Mouse (Mus musculus): ENCODE data around the gene Foxf2.

GRCm38 (mm10) chr13:31631291-31631690 lies 5.7 kb downstream of the Foxf2 start:
- TF ChIP-seq CTCF (IDR thresholded peaks at IDR 0.05; ENCODE audit: insufficient read depth, low read length), result no peak
- TF ChIP-seq POLR2A (IDR thresholded peaks at IDR 0.05; ENCODE audit: borderline replicate concordance, extremely low read depth, low read depth, low read length), result no peak

Data from lung, adult 2 months (tissue).